Mouse (Mus musculus) ES-E14 (cell line): ENCODE results near the gene Vill.

ENCODE experiments used
- CHD2 ChIP-seq: IDR thresholded peaks from 2 replicates; pipeline ENCODE4 v1.6.1; 2014; ENCODE audit warnings: mild to moderate bottlenecking, low read depth, low read length, inconsistent platforms
- HCFC1 ChIP-seq: IDR thresholded peaks from 2 replicates; pipeline ENCODE4 v1.6.1; 2012; ENCODE audit warnings: low read length, inconsistent platforms, borderline replicate concordance; ENCODE audit not compliant: insufficient read depth
- MAFK ChIP-seq: IDR thresholded peaks from 2 replicates; pipeline ENCODE4 v1.6.1; 2014; ENCODE audit warnings: mild to moderate bottlenecking, low read depth, low read length, inconsistent platforms; ENCODE audit not compliant: insufficient read depth
- ZC3H11A ChIP-seq: IDR thresholded peaks from 2 replicates; pipeline ENCODE4 v1.6.1; 2012; ENCODE audit warnings: low read depth, mild to moderate bottlenecking, inconsistent platforms, low read length, borderline replicate concordance
- ZNF384 ChIP-seq: IDR thresholded peaks from 2 replicates; pipeline ENCODE4 v1.6.1; 2012; ENCODE audit warnings: low read depth, low read length, inconsistent platforms

- TF ChIP-seq CHD2 (no peak), MAFK (no peak), ZC3H11A (no peak), HCFC1 (no peak), ZNF384 (no peak)
Measured at GRCm38 (mm10) chr9:119086451-119086850, 33.9 kb downstream of the Vill start.
